Mouse (Mus musculus) kidney, postnatal 14 days (tissue): Measurements from ENCODE around the gene Serpinc1.
"Not testable (repeated sequence)": the region's sequence is repeated elsewhere in the genome, so short reads cannot be mapped to it uniquely, and the experiment has no call there.

Experiments
- DNase-seq: peaks from one replicate; pipeline ENCODE4 v3.0.0; 2022; ENCODE audit warnings: mixed read lengths

Serpinc1 gene

DNA sequence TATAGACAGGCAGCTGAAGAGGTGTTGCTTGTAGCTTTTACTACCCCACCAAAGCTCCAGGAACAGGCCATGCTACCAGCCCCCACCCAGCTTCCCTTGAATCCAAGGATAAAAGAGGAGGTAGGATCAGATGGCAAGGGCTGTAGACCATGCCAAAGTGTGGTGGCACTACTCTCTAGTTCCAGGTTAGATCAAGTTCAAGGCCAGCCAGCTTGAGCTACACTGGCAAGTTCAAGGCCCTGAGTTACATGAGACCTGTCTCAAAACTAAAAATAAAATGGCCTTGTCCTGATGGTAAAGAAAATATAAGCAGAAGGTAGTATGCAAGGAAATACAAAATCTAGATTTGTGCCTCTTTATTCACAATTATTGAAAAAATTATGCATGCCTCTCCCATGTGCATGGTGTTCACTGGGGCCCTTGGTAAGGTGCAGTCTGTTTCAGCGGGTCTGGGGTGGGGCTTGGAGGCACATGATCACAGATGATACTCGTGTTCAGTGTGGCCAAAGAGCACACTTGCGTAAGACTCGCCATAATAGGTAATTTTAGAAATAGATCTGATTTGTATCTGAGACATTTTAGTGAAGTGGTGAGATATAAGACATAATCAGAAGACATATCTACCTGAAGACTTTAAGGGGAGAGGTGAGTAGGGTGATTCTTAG is at the start of gene Serpinc1:
TSS of gene Serpinc1 (plus strand) at position 515 of the 665 bp plus-strand sequence.
- DNase-seq = no peak

DNA sequence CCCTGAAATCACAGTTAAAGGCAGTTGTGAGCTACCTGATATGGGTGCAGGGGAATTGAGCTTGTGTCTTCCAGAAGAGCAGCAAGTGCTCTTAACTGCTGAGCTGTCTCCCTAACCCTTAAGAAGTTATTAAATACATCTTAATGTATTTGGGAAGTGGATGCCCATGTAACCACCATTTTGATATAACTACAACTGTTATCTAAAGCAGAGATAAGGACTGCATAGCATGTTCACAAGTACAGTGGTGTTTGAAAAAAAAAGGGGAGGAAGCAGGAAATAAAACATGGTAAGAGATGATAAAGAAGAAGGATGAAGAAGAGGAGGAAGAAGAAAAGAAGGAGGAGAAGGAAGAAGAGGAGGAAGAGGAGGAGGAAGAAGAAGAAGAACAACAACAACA is 47.1 kb upstream of the Serpinc1 start:
- DNase-seq = no peak

DNA sequence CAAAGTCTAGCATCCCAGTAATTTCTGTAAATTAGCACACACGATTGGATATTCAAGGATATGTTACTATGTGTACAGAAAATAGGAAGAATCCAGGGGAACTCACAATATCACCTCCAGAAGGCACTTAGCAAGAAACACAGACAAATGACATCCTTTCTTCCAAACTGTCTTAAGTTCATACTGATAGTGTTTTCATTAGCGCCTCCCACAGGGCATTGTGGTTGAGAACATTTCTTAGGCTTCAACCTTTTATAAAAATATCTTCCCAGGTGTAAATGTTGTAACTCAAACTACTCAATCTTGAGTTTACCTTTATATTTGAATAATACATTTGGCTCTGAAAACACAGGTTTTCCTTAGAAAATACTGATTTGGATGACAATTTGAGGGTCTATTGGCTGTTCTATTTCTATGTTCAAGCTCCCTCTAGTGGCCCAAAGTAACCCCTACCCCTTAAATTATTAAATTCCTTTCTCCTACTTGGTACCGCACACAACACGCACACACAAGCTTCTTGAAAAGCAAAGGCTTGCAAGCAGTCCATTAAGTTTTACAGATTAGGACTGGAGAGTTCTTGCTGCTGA is 44.4 kb upstream of the Serpinc1 start:
- DNase-seq = peak; percentile 35

DNA sequence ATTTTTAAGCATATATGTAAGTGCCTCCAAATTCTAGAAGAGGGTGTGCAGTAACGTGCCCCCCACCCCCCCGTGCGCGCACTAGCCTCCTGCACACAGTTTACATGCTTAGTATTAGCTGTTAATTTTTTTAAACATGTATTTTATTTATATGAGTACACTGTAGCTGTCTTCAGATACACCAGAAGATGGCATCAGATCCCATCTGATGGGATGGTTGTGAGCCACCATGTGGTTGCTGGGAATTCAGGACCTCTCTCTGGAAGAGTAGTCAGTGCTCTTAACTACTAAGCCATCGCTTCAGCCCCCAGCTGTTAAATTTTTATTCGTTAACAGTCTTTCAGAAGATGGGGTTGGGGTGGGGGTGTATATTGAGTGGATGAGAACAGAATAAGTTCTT is 42.8 kb upstream of the Serpinc1 start:
- DNase-seq = peak; percentile 14

DNA sequence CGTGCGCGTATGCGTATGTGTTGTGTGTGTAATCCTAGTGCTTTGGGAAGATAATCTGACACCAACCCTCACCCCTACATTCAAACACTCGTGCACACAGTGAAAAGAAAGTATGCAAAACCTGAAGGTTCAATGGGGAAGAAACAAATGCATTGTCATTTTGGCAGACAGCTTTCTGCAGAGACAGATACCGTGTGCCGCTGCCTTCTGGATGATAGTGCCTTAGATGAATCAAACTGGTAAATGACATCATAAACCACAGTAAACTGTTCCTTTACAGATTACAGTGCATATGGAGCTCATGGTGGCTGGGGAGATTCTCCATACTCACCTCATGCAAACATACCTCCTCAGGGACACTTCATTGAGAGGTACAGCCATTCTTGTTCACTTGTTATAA is 15.2 kb upstream of the Serpinc1 start:
- no peak for DNase-seq

DNA sequence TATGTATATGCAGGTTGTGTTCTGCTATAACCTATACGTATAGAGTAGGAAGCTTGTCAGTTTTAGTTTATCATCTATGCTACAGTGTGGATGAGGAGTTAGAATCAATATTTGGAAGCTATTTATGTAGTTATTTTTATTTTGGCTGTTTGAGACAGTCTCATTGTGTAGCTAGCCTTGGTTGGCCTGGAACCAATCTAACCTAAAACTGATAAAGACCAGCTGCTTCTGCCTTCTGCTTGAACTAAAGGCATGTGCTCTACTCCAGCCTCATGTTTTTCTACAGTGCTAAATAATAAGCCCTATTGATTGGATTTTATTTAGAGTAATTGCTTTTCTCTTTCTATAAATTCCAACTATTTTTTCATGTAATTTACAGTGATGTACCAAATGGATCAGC is 11.1 kb upstream of the Serpinc1 start:
- peak; percentile 55 for DNase-seq

DNA sequence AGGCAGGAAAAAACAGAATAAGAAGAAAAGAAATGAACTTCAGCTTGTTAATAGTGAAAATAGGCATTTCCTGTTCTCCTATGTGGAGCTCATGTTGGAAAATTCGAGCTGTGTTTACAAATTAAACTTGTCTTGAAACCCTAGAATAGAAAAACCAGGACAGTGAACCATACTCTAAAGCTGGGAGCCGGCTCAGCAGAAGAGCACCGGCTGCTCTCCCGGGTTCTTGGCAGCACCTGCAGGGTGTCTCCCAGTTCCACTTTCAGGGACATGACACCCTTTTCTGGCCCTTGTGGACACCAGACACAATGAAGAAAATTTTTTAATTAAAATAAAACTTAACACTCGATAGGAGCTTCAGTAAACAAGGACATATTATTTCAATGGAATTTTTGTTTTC is 9.7 kb upstream of the Serpinc1 start:
- DNase-seq = no peak

DNA sequence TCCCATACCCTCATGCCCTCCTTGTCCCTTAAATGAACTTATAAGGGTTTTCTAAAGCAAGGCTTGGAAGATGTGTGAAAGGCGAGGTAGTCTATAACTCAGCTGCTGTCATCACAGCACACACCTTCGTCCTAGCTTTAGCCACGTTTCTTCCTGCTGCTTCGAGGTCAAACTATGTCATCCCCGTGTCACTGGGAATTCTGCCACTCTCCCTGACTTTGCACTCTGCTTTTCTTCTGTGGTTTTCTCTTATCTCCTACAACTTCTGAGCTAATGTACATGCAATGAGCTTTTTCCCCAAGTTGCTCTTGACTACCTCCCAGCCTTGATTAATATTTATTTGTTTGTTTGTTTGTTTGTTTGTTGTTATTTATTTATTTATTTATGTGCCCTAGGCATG is 1.6 kb downstream of the Serpinc1 start:
- no peak for DNase-seq

DNA sequence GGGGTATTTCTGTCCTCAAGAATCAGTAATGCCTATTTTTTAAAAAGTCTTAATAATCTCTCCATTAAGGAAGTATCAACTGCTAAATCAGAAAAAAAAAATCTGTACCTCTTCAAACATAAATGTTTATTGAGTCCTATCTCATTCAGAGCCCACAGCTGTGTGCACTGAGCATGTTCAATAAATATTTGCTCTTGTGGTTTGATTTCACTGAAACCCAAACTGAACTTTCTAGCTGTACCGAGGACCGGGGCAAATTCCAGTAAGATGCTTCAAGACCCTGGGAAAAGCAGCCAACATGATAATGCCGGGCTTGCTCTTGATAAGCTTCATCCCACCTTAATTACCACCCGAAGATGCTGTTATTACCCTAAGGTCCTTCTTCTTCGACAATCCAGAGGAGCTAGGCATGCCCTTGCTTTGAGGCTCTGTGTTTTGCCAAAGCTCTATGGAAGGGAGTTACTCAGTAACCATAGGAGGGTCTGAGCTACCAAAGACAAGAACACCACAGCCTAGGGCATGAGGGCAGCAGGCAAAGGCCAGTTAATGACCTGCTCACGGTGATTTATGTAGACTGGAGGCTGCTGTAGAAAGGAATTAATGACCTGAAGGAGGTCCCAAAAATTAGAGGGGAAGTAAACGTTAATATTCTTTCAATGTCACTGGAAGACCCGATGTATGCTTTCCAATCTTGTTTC is 2.3 kb downstream of the Serpinc1 start:
- peak; percentile 24 for DNase-seq

DNA sequence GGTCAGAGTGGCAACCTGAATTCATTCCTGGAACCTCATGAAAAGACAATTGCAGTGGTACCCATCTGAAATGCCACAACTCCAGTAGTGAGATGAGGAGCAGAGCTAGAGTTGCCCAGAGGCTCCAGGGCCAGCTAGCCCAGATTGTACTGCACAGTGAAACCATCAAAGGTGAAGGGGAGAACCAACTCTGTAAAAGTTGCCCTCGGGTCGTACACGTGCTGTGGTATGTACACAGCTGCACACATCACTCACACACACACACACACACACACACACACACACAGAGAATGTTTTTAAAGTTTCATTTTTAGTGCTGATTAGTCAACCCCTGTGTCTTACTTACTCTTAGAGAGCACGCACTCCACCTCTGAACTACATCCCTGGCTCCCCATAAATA is 3.0 kb downstream of the Serpinc1 start:
- DNase-seq = no peak

DNA sequence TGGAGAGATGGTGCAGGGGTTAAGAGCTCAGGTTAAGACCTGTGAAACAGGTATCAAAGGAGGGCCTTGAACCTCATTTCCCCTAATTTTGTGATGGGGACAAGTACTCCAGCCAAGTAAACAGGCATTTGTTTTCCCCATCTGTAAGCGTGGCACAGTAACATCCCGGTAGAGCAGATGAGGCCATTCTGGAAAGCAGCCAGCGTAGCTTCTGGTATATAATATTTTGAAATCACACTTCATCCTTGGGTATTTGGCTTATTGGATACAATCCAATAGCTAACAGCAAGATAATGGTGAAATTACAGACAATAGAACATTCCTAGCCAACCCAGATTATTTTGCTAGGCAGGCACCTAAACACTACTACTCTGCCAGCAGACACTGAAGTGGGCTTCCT is 4.5 kb downstream of the Serpinc1 start:
- DNase-seq = no peak

DNA sequence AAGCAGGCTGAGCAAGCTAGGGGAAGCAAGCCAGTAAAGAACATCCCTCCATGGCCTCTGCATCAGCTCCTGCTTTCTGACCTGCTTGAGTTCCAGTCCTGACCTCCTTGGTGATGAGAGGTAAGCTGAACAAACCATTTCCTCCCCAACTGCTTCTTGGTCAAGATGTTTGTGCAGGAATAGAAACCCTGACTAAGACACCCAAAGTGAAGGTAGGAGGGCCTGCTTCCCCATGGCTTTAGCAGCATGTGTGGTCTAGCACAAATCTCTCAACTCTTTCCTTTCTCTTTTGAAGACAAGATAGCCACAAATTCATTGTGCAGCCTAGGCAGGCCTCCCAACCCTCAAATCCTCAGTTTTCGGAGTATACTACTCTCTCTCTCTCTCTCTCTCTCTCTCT is 6.3 kb downstream of the Serpinc1 start:
- not testable (repeated sequence) for DNase-seq

DNA sequence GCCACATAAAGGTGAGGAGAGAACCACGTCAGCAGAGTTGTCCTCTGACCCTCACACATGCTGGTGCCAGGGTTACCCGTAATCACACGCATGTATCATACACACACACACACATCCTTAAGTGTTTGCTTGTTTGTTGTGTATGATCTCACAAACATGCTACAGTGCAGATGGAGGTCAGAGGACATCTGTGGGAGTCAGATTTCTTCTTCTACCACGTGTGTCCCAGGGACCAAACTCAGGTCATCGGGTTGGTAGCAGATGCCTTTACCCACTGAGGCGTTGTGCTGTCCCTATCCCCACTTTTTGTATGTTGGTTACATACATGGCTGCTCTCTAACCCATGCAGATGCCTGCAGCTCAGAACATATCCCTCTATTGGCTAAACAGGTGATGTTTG is 7.1 kb downstream of the Serpinc1 start:
- no peak for DNase-seq

DNA sequence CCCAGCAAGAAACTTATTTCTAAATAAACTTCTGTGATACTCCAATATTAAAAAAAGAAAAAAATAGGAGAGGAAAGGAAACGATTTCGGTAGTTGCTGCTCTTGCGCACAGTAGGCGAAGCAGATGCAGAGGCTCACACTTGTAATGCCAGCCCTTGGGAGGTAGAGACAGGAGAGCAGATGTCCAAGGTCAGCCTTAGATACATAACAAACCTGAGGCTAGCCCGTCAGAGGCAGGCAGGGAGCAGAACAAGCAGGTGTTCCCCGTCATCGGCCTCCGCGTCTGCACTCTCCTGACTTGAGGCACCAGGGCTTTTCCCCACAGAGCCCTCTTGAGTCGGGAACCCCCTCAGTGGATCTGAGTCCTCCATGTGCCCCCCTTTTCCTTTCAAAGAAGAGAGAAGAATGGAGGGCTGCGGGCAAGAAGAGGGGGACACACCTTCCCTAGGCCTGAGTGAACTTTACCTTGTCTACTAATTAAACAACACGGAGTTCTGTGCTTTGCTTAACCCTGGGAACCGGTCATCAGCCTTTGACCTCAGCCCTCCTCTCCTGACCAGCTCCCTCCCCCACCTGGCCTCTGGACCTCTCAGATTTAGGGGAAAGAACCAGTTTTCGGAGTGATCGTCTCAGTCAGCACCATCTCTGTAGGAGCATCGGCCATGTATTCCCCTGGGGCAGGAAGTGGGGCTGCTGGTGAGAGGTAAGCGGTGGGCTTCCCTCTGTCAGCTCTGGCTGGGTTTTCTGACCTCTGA is 8.7 kb downstream of the Serpinc1 start:
- DNase-seq = no peak

DNA sequence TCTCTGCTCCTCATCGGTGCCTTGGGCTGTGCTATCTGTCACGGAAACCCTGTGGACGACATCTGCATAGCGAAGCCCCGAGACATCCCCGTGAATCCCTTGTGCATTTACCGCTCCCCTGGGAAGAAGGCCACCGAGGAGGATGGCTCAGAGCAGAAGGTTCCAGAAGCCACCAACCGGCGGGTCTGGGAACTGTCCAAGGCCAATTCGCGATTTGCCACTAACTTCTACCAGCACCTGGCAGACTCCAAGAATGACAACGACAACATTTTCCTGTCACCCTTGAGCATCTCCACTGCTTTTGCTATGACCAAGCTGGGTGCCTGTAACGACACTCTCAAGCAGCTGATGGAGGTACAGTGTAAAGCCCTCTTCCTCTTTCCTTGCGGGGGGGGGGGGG is 11.0 kb downstream of the Serpinc1 start:
- no peak for DNase-seq

DNA sequence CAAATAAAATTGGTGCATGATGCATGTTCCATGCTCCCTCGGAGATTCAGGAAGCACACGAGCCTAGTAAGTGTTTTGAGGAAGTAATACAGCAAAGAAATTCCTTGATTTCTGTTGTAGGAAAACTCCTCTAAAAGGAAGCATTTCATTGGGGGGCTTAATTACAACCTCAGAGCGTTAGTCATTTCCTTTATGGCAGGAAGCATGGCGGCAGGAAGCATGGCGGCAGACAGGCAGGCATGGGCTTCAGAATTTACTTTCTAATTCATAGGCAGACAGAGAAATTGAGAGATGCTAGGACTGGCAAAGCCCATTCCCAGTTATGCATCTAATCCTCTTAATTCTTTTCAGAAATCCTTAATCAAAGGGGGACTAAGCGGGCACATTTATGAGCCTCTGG is 15.5 kb downstream of the Serpinc1 start:
- DNase-seq = no peak

DNA sequence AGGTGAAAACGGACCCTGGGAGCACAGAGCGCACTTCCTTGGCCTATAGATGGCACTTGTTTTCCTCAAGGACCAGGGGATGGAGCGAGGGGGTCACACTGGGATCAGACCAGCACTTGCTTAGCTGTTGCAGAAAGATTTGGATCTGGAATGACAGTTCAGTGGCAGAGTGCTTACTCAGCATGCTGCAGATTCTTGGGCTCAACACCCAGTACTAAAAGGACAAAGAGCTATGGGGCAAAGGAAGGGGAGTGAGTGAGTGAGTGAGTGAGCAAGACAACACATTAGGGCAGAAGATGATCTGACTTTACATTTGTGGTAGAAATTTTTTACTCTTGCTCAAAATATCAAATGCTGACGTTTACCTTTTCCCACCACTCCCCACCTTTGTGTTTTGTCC is 26.6 kb downstream of the Serpinc1 start:
- no peak for DNase-seq

DNA sequence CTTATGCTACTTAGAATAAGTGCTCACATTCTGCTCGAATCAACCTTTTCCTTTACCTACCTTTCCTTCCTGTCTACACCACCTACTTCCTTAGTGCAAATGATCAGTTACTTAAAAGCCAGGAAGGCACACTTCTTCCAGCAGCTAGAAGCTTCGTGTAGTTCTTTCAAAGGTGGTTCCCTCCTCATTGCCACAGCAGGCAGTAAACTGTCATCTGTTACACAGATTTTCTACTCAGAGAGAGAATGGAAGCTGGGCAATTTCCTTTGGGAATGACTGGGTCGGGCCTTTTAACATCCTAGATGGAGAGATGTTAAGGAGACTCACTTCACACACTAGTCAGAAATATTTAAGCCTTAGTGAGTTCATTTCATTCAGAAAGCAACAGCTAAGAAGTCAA is 27.1 kb downstream of the Serpinc1 start:
- DNase-seq = no peak

DNA sequence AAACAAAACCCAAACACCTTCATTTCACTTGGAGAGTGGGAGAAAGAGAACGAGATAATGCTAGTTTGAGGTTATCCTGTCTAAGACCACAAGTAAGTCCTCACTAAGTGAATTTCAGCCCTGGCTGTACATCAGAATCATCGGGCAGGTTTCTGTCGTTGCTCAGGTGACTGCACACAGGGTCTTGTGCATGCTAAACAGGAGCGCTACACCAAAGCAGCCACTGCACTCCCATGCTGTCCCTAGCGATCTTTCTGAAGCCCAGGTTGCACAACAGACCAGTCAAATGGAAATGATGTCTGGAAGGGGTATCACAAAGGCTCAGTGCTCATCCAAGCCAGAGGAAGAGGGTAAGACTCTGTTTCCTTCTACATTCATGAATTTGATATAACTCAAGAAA is 28.1 kb downstream of the Serpinc1 start:
- DNase-seq = no peak

DNA sequence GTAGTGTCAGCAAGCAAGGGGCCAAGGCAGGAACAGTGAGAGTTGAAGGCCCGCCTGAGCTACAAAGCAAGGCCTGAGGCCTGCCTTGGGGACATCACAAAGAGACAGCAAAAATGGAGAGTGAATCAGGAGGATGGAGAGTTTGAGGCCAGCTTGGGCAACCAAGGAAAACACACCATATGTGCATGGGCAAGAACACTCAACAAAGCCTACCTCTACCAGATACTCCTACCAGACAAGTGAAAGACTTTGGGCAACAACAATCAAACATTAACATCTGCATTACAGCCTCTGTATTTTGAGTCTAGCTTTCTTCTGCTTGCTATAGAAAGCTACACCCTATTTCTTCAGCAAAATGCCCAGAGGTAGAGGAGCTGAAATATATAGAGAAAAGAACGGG is 29.7 kb downstream of the Serpinc1 start:
- DNase-seq = no peak

DNA sequence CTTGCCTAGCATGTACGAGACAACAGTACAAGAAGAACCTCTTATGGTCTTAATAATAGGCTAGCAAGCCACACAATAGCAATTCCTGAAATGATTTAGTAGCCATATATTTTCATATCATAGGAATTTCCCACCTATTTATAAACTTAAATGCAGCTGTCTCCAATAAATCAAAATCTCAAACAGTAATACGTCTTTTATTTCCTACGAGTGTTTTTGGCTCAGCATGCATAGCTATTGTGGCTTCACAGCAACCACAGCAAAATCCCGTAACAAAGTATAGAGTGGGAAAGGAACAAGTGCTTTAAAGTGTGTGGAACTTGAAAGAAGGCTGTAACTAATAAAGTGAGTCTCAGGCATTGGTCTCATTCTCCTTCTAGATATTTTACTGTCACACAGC is 32.1 kb downstream of the Serpinc1 start:
- DNase-seq = no peak

DNA sequence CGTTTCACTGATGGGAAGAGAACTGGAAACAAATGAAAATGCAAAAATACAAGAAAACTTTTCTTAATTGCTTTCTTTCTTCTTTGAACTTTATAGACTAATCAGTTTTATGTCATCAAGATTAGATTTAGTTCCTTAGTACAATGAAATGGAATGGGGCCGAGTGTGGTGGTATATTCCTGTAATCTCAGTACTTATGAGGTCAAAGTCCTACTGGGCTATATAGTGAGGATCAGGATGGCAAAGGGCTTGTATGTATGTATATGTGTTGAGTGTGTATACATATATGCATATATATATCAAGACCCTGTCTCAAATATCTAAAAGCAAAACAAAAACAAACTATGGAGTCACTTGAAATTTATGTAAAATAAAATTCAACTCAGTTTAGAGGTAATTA is 38.0 kb downstream of the Serpinc1 start:
- no peak for DNase-seq

DNA sequence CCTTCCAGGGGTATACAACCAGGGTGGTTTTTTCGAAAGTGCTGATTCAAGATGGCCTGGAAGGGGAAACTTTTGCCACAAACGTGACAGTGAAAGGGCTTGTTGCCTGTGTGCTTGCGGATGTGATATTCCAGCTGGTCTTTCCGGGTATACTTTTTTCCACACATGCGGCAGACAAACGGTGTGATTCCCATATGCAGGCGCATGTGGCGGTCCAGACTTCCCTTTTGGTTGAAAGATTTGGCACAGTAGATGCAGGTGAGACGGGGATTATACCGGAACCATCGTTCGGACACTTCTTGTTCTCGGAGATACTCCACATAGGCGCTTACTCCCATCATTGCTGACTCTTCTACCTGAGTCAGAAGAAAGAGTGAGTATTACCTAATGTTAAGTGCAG is 41.7 kb downstream of the Serpinc1 start:
- no peak for DNase-seq
